Mouse (Mus musculus): Measurements from ENCODE around the gene Dpp4.

The Dpp4 gene

GRCm38 (mm10) chr2:62411211-62412080 lies 585 bp downstream of the Dpp4 start:
- DNase-seq (ENCODE audit: low read depth, low spot score): peak; percentile 51

- peak; percentile 68 for DNase-seq (ENCODE audit: low read depth, low spot score)
Observed at GRCm38 (mm10) chr2:62408701-62409201, 3.3 kb downstream of the Dpp4 start.

GRCm38 (mm10) chr2:62408216-62408615 lies 3.8 kb downstream of the Dpp4 start:
- peak; percentile 76 for DNase-seq (ENCODE audit: low read depth, low spot score)

GRCm38 (mm10) chr2:62403556-62404135 lies 8.4 kb downstream of the Dpp4 start:
- no peak for DNase-seq (ENCODE audit: low read depth, low spot score)

- no peak for DNase-seq (ENCODE audit: low read depth, low spot score)
Observed at GRCm38 (mm10) chr2:62401011-62401410, 11.0 kb downstream of the Dpp4 start.

- DNase-seq (ENCODE audit: low read depth, low spot score): no peak
Observed at GRCm38 (mm10) chr2:62399832-62400231, 12.2 kb downstream of the Dpp4 start.

GRCm38 (mm10) chr2:62399361-62399760 lies 12.7 kb downstream of the Dpp4 start:
- DNase-seq (ENCODE audit: low read depth, low spot score): no peak

- DNase-seq (ENCODE audit: low read depth, low spot score): no peak
Observed at GRCm38 (mm10) chr2:62398115-62398875, 13.7 kb downstream of the Dpp4 start.

GRCm38 (mm10) chr2:62397661-62398060 lies 14.4 kb downstream of the Dpp4 start:
- DNase-seq (ENCODE audit: low read depth, low spot score): no peak

- DNase-seq (ENCODE audit: low read depth, low spot score): no peak
Observed at GRCm38 (mm10) chr2:62396799-62397198, 15.2 kb downstream of the Dpp4 start.

- DNase-seq (ENCODE audit: low read depth, low spot score): no peak
Observed at GRCm38 (mm10) chr2:62394800-62395199, 17.2 kb downstream of the Dpp4 start.

GRCm38 (mm10) chr2:62392098-62392497 lies 19.9 kb downstream of the Dpp4 start:
- DNase-seq (ENCODE audit: low read depth, low spot score): no peak

GRCm38 (mm10) chr2:62390961-62391461 lies 21.0 kb downstream of the Dpp4 start:
- no peak for DNase-seq (ENCODE audit: low read depth, low spot score)

- DNase-seq (ENCODE audit: low read depth, low spot score): no peak
Observed at GRCm38 (mm10) chr2:62390305-62390704, 21.7 kb downstream of the Dpp4 start.

GRCm38 (mm10) chr2:62388841-62389240 lies 23.2 kb downstream of the Dpp4 start:
- no peak for DNase-seq (ENCODE audit: low read depth, low spot score)

- DNase-seq (ENCODE audit: low read depth, low spot score): no peak
Observed at GRCm38 (mm10) chr2:62383196-62383595, 28.8 kb downstream of the Dpp4 start.

GRCm38 (mm10) chr2:62382440-62382839 lies 29.6 kb downstream of the Dpp4 start:
- no peak for DNase-seq (ENCODE audit: low read depth, low spot score)

GRCm38 (mm10) chr2:62381756-62382155 lies 30.3 kb downstream of the Dpp4 start:
- DNase-seq (ENCODE audit: low read depth, low spot score): no peak

- no peak for DNase-seq (ENCODE audit: low read depth, low spot score)
Observed at GRCm38 (mm10) chr2:62373692-62374091, 38.3 kb downstream of the Dpp4 start.

- DNase-seq (ENCODE audit: low read depth, low spot score): no peak
Observed at GRCm38 (mm10) chr2:62370048-62370447, 42.0 kb downstream of the Dpp4 start.

GRCm38 (mm10) chr2:62368349-62369053 lies 43.5 kb downstream of the Dpp4 start:
- no peak for DNase-seq (ENCODE audit: low read depth, low spot score)
